Mouse (Mus musculus): ENCODE measurements around the gene Coa7. TPM values are rescaled to one million over a fixed set of nuclear protein-coding genes. Genes with fewer than 3 reads are reported as not detected.
A peak's percentile ranks its signal among the peaks of the same experiment; 100 is the strongest.

The Coa7 gene
- polyA plus RNA-seq, 1 experiment = 3.6 TPM

DNA sequence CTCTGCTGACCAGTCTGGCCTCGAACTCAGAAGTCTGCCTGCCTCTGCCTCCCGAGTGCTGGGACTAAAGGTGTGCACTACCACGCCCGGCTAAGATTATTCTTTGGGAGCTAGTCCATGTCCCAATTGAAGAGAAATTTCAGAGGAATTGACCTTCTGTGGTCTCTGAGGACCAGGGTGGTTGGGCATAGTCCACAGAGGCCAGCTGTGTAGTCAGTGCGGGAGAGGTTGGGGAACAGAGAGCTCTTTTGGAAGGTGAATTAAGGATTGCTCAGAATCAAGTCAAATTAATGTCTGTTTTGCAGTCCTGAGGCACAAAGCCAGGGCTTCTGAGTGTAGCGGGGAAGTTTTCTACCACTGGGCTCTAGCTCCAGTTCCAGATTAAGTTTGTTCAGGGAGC, 1.9 kb downstream of the Coa7 start:
- TF ChIP-seq CTCF (IDR thresholded peaks at IDR 0.05; ENCODE audit: control insufficient read depth, insufficient read depth, insufficient replicate concordance, low read depth, low read length) (no peak), POLR2A (IDR thresholded peaks at IDR 0.05; ENCODE audit: control insufficient read depth, low read depth, low read length) (no peak)
- H3K4me1 ChIP-seq (ENCODE audit: control insufficient read depth, insufficient read depth, low read length) = peaks cover 2% of the 10 kb centered on the region; the same call in 1 of the 2 replicates
- H3K4me3 ChIP-seq (ENCODE audit: control insufficient read depth, low read depth, low read length) = no peak overlapping the region
- H3K27me3 ChIP-seq (ENCODE audit: control insufficient read depth, insufficient read depth, low read length) = no peaks in the 10 kb centered on the region
- no peak overlapping the region for H3K27ac ChIP-seq (ENCODE audit: control insufficient read depth, insufficient read depth, low read depth, low read length)
- H3K36me3 ChIP-seq (ENCODE audit: control insufficient read depth, insufficient read depth, low read length) = no peaks in the 10 kb centered on the region

DNA sequence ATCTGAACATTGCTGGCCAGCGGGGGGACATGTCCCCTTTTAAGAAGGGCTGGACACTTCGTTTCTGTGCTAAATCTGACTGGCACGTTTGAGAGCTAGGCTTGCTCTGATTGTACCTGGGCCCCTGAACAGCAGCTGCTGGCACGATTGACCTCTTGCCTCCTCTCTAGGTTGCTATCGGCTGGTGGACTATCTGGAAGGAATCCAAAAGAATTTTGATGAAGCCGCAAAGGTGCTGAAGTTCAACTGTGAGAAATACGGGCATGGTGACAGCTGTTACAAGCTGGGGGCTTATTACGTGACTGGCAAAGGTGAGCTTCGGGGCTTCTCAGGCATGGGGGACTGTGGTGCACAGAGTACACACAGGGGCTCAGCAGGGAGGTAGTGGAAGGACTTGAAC, 4.1 kb downstream of the Coa7 start:
- Histone ChIP-seq H3K4me3 (ENCODE audit: control insufficient read depth, low read depth, low read length) (no peak overlapping the region), H3K4me1 (ENCODE audit: control insufficient read depth, insufficient read depth, low read length) (peaks cover 2% of the 10 kb centered on the region; the same call in 1 of the 2 replicates), H3K27ac (ENCODE audit: control insufficient read depth, insufficient read depth, low read depth, low read length) (no peak overlapping the region), H3K36me3 (ENCODE audit: control insufficient read depth, insufficient read depth, low read length) (no peaks in the 10 kb centered on the region), H3K27me3 (ENCODE audit: control insufficient read depth, insufficient read depth, low read length) (no peaks in the 10 kb centered on the region)
- TF ChIP-seq POLR2A (IDR thresholded peaks at IDR 0.05; ENCODE audit: control insufficient read depth, low read depth, low read length) (no peak), CTCF (IDR thresholded peaks at IDR 0.05; ENCODE audit: control insufficient read depth, insufficient read depth, insufficient replicate concordance, low read depth, low read length) (no peak)

DNA sequence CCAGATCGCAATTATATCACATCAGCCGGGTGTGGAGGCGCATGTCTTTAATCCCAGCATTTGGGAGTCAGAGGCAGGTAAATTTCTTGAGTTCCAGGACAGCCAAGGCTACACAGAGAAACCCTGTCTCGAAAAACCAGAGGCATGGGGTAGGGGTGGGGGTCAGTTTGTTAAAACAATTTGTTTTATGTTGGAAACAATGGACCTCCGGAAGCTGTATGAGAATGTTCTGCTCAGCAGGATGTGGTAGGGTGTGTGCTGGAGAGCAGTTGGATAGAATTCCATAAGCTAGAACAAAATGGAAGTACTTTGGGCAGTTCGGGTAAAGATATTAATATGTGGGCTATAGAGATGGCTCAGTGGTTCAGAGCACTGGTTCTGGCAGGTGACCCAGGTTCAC, 7.5 kb downstream of the Coa7 start:
- Histone ChIP-seq H3K4me1 (ENCODE audit: control insufficient read depth, insufficient read depth, low read length) (no peaks in the 10 kb centered on the region), H3K27ac (ENCODE audit: control insufficient read depth, insufficient read depth, low read depth, low read length) (no peak overlapping the region), H3K4me3 (ENCODE audit: control insufficient read depth, low read depth, low read length) (no peak overlapping the region), H3K36me3 (ENCODE audit: control insufficient read depth, insufficient read depth, low read length) (no peaks in the 10 kb centered on the region), H3K27me3 (ENCODE audit: control insufficient read depth, insufficient read depth, low read length) (no peaks in the 10 kb centered on the region)
- TF ChIP-seq POLR2A (IDR thresholded peaks at IDR 0.05; ENCODE audit: control insufficient read depth, low read depth, low read length) = no peak
- no peak for TF ChIP-seq CTCF (IDR thresholded peaks at IDR 0.05; ENCODE audit: control insufficient read depth, insufficient read depth, insufficient replicate concordance, low read depth, low read length)

DNA sequence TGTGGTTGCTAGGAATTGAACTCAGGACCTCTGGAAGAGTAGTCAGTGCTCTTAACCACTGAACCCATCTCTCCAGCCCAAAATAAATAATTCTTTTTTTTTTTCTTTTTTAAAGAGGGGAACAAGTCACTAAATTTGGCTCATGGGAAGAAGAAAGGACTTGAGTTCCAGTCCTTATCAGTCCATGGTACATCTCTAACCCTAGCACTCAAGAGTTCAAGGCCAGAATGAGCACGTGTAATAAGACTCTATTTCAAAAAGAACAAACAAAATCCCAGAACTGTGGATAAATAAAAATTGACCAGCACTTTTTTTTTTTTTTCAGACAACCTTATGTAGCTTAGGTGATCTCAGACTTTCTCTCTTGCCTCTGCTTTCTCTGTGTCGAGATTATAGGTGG, 8.8 kb downstream of the Coa7 start:
- no peaks in the 10 kb centered on the region for H3K27me3 ChIP-seq (ENCODE audit: control insufficient read depth, insufficient read depth, low read length)
- no peak overlapping the region for H3K27ac ChIP-seq (ENCODE audit: control insufficient read depth, insufficient read depth, low read depth, low read length)
- no peaks in the 10 kb centered on the region for H3K36me3 ChIP-seq (ENCODE audit: control insufficient read depth, insufficient read depth, low read length)
- H3K4me1 ChIP-seq (ENCODE audit: control insufficient read depth, insufficient read depth, low read length) = no peaks in the 10 kb centered on the region; the same call in 1 of the 2 replicates
- TF ChIP-seq CTCF (IDR thresholded peaks at IDR 0.05; ENCODE audit: control insufficient read depth, insufficient read depth, insufficient replicate concordance, low read depth, low read length) (no peak), POLR2A (IDR thresholded peaks at IDR 0.05; ENCODE audit: control insufficient read depth, low read depth, low read length) (no peak)
- no peak overlapping the region for H3K4me3 ChIP-seq (ENCODE audit: control insufficient read depth, low read depth, low read length)

DNA sequence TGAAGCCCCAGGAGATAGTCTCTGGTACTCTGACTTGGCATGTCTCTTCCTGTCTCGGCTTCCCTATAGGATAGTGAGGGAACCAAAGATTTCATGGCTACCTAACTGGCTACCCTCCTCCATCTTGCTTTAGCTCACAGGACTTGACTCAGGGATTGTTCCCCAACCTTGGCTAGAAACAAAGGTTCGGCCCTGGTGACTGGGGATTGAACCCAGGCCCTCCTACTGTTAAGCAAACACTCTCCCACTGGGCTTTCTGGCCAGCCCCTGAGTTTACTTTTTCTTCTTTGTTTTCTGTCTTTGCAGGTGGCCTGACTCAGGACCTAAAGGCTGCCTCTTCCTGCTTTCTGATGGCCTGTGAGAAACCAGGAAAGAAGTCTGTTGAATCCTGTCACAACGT, 9.9 kb downstream of the Coa7 start:
- no peak overlapping the region for H3K4me3 ChIP-seq (ENCODE audit: control insufficient read depth, low read depth, low read length)
- no peaks in the 10 kb centered on the region for H3K36me3 ChIP-seq (ENCODE audit: control insufficient read depth, insufficient read depth, low read length)
- TF ChIP-seq CTCF (IDR thresholded peaks at IDR 0.05; ENCODE audit: control insufficient read depth, insufficient read depth, insufficient replicate concordance, low read depth, low read length) = no peak
- no peak for TF ChIP-seq POLR2A (IDR thresholded peaks at IDR 0.05; ENCODE audit: control insufficient read depth, low read depth, low read length)
- peak overlapping the region; percentile 58; the same call in 1 of the 2 replicates for H3K27ac ChIP-seq (ENCODE audit: control insufficient read depth, insufficient read depth, low read depth, low read length)
- H3K27me3 ChIP-seq (ENCODE audit: control insufficient read depth, insufficient read depth, low read length) = no peaks in the 10 kb centered on the region
- H3K4me1 ChIP-seq (ENCODE audit: control insufficient read depth, insufficient read depth, low read length) = no peaks in the 10 kb centered on the region; the same call in 1 of the 2 replicates

DNA sequence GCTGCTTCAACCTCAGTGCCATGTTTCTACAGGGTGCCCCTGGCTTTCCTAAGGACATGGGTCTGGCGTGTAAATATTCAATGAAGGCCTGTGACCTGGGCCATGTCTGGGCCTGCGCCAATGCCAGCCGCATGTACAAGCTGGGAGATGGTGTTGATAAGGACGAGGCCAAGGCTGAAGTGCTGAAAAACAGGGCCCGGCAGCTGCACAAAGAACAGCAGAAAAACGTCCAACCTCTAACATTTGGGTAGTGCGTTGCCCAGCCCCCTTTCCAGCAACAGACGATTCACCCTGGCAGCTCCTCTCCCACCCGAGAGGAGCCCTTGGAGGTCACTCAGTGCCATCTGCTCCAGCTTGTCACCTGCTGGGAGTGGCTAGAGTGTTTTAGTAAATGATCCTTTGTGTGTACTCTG, 10.4 kb downstream of the Coa7 start:
- no peaks in the 10 kb centered on the region; the same call in 1 of the 2 replicates for H3K4me1 ChIP-seq (ENCODE audit: control insufficient read depth, insufficient read depth, low read length)
- H3K27me3 ChIP-seq (ENCODE audit: control insufficient read depth, insufficient read depth, low read length) = no peaks in the 10 kb centered on the region
- H3K4me3 ChIP-seq (ENCODE audit: control insufficient read depth, low read depth, low read length) = no peak overlapping the region
- H3K27ac ChIP-seq (ENCODE audit: control insufficient read depth, insufficient read depth, low read depth, low read length) = peak overlapping the region; percentile 58
- H3K36me3 ChIP-seq (ENCODE audit: control insufficient read depth, insufficient read depth, low read length) = no peaks in the 10 kb centered on the region
- TF ChIP-seq POLR2A (IDR thresholded peaks at IDR 0.05; ENCODE audit: control insufficient read depth, low read depth, low read length) = no peak
- no peak for TF ChIP-seq CTCF (IDR thresholded peaks at IDR 0.05; ENCODE audit: control insufficient read depth, insufficient read depth, insufficient replicate concordance, low read depth, low read length)

DNA sequence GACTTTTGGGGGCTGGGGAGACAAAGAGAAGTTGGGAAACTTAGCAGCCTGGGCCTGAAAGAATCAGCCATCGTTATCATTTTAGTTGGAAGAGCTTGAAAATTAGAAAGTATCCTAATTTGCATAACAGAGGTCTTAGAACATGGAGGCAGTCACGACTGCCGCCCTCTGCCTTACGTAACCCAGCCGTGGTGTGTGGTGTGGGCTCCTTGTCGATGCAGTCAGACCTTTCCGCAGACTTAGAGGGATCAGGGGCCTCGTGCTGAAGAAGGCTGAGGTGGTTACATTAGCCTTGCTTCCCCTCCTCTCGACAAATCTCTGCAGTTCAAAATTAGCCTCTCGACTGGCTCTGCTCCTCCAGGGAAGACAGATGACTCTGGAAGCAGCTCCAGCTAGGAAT, 10.9 kb downstream of the Coa7 start:
- no peaks in the 10 kb centered on the region; the same call in 1 of the 2 replicates for H3K4me1 ChIP-seq (ENCODE audit: control insufficient read depth, insufficient read depth, low read length)
- H3K36me3 ChIP-seq (ENCODE audit: control insufficient read depth, insufficient read depth, low read length) = no peaks in the 10 kb centered on the region
- H3K4me3 ChIP-seq (ENCODE audit: control insufficient read depth, low read depth, low read length) = no peak overlapping the region
- peak overlapping the region; percentile 13; the same call in 1 of the 2 replicates for H3K27ac ChIP-seq (ENCODE audit: control insufficient read depth, insufficient read depth, low read depth, low read length)
- TF ChIP-seq CTCF (IDR thresholded peaks at IDR 0.05; ENCODE audit: control insufficient read depth, insufficient read depth, insufficient replicate concordance, low read depth, low read length) (no peak), POLR2A (IDR thresholded peaks at IDR 0.05; ENCODE audit: control insufficient read depth, low read depth, low read length) (no peak)
- H3K27me3 ChIP-seq (ENCODE audit: control insufficient read depth, insufficient read depth, low read length) = no peaks in the 10 kb centered on the region

DNA sequence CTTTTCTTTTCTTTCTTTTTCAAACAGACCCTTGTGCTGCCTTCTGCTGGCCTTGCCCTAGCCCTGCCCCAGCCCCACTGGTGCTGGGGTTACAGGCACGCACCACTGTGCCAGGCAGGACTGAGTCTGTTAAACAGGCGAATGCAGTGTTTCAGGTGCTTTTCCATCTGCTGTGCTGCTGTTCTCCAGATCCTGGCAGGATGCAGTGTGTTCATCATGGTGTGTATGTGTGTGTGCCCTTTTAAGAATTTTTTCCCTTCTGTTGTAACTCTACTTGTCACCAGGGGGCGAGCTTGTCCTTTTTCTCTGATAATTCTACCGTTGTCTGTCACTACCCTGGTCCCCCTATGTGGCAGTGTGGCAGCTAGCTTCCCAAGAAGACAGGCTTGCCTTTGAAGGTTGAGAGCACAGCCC, 11.3 kb downstream of the Coa7 start:
- H3K36me3 ChIP-seq (ENCODE audit: control insufficient read depth, insufficient read depth, low read length) = no peaks in the 10 kb centered on the region
- H3K27ac ChIP-seq (ENCODE audit: control insufficient read depth, insufficient read depth, low read depth, low read length) = no peak overlapping the region
- H3K27me3 ChIP-seq (ENCODE audit: control insufficient read depth, insufficient read depth, low read length) = no peaks in the 10 kb centered on the region

More for the DNA sequence above, 11.3 kb downstream of the Coa7 start:
- H3K4me1 ChIP-seq (ENCODE audit: control insufficient read depth, insufficient read depth, low read length) = no peaks in the 10 kb centered on the region; the same call in 1 of the 2 replicates
- TF ChIP-seq POLR2A (IDR thresholded peaks at IDR 0.05; ENCODE audit: control insufficient read depth, low read depth, low read length) (no peak), CTCF (IDR thresholded peaks at IDR 0.05; ENCODE audit: control insufficient read depth, insufficient read depth, insufficient replicate concordance, low read depth, low read length) (peak; percentile 26; the same call in 1 of the 2 replicates)
- no peak overlapping the region for H3K4me3 ChIP-seq (ENCODE audit: control insufficient read depth, low read depth, low read length)
